Mouse (Mus musculus) heart, adult 2 months (tissue): Measurements from ENCODE around the gene Cdk11b.

Source experiments
- CTCF ChIP-seq: fragments of 200-600 bp; IDR thresholded peaks from 2 replicates; pipeline ENCODE4 v1.8.1; 2022; ENCODE audit warnings: antibody characterized with exemption, mild to moderate bottlenecking, moderate library complexity
- EP300 ChIP-seq: fragments of 200-500 bp; IDR thresholded peaks from 2 replicates; pipeline ENCODE4 v1.6.1; 2011; ENCODE audit warnings: low read depth, low read length, control low read depth; ENCODE audit not compliant: insufficient read depth

DNA sequence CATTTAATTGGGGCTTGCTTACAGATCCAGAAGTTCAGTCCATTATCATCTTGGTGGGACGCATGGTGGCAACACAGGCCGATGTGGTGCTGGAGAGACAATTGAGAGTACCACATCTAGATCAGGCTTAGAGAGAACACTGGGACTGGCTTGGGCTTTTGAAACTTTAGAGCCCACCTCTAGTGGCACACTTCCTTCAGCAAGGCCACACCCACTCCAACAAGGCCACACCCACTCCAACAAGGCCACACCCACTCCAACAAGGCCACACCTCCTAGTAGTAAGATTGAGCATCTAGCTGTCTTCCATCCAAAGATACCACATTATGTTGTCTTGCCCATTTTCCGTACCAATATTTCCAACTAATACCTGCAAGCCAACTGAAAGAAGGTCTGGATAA, 67.8 kb downstream of the Cdk11b start:
- no peak for TF ChIP-seq CTCF
- no peak for TF ChIP-seq EP300
